Mouse (Mus musculus): Measurements from ENCODE around the gene Copg2. TPM values are rescaled to one million over a fixed set of nuclear protein-coding genes. Genes with fewer than 3 reads are reported as not detected.
A peak's percentile ranks its signal among the peaks of the same experiment; 100 is the strongest.

Copg2 gene
- total RNA-seq (2014; fragmentation: Nextera tagmentation) (32.8 and 33.9 TPM in 2 replicates), total RNA-seq (2017) (44.7 and 45.8 TPM in 2 replicates), polyA plus RNA-seq (2012) (9.3 and 20.4 TPM in 2 replicates)

DNA sequence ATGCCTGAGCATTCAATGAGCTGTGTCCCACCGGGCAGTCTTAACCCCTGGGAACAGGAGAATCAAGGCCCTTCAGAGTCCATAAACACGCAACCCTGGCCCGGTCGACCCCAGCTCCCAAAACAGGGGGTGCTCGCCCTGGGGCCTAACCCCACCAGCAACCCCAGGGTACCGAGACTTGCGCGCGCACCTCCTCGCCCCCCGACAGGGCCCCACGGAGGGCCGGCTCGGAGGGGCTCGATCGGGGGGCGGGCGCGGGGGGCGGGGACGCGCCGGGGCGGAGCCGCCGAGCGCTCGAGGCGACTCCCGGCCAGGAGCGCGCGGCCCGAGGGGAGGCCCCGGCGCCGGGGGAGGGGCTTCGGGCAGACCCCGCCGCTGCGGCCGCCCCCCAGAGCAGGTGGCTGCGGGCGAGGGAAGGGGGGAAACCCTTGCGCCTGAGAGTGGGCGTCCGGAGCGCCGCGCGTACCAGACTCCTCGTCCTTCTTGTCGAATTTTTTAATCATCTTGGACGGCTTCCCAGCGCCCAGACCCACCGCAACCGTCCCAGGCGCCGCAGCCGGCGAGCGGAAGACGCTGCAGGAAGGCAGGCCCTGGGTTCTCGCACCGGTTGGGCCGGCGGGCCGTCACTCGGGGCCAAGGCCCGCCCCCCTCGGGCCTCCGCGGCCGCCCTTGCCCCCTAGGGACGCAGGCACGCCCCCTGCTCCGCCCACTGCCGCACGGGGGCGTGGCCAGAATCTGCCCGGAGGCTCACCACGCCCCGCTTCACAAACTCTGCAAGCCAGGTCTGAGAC is at the start of gene Copg2:
Copg2 (minus strand) TSS at position 600 of the 791 bp plus-strand sequence.
- peak within 1 kb of the TSS; percentile 82 for H3K4me3 ChIP-seq (ENCODE audit: low read depth, low read length)
- TF ChIP-seq CTCF (IDR thresholded peaks at IDR 0.05; ENCODE audit: low read depth, low read length) (no peak), TAL1 (conservative IDR thresholded peaks at IDR 0.05; ENCODE audit: low read depth, low read length) (no peak), GATA1 (IDR thresholded peaks at IDR 0.05; ENCODE audit: borderline replicate concordance, low read length) (no peak), POLR2AphosphoS5 (IDR thresholded peaks at IDR 0.05; ENCODE audit: insufficient replicate concordance, low read depth, low read length) (no peak), GATA2 (IDR thresholded peaks at IDR 0.05; ENCODE audit: borderline replicate concordance, low read depth, low read length) (no peak)
- no peaks in the 10 kb centered on the region for H3K27me3 ChIP-seq (ENCODE audit: insufficient read depth, low read length)
- peaks cover 20% of the 10 kb centered on the region for H3K4me1 ChIP-seq (ENCODE audit: insufficient read depth, low read depth, low read length)
- DNase-seq (ENCODE audit: low spot score) (peak; percentile 99), ATAC-seq (ENCODE audit: extremely low read depth, insufficient number of reproducible peaks, low FRiP score, poor library complexity, severe bottlenecking) (peak; percentile 87)
- no peaks in the 10 kb centered on the region for H3K9me3 ChIP-seq (replicated peaks)
- H3K36me3 ChIP-seq (replicated peaks), result peaks cover 14% of the 10 kb centered on the region

- TF ChIP-seq TAL1 (conservative IDR thresholded peaks at IDR 0.05; ENCODE audit: low read depth, low read length) (no peak), GATA1 (IDR thresholded peaks at IDR 0.05; ENCODE audit: borderline replicate concordance, low read length) (no peak), CTCF (IDR thresholded peaks at IDR 0.05; ENCODE audit: low read depth, low read length) (no peak), POLR2AphosphoS5 (IDR thresholded peaks at IDR 0.05; ENCODE audit: insufficient replicate concordance, low read depth, low read length) (no peak), GATA2 (IDR thresholded peaks at IDR 0.05; ENCODE audit: borderline replicate concordance, low read depth, low read length) (no peak)
- no peak for ATAC-seq (ENCODE audit: extremely low read depth, insufficient number of reproducible peaks, low FRiP score, poor library complexity, severe bottlenecking)
- Histone ChIP-seq H3K9me3 (replicated peaks) (no peaks in the 10 kb centered on the region), H3K36me3 (replicated peaks) (no peaks in the 10 kb centered on the region), H3K27me3 (ENCODE audit: insufficient read depth, low read length) (peaks cover 16% of the 10 kb centered on the region), H3K4me3 (ENCODE audit: low read depth, low read length) (no peak overlapping the region), H3K4me1 (ENCODE audit: insufficient read depth, low read depth, low read length) (no peaks in the 10 kb centered on the region)
- DNase-seq (ENCODE audit: low spot score), result no peak
Observed at GRCm38 (mm10) chr6:30939264-30939663, 42.7 kb upstream of the Copg2 start.

- Histone ChIP-seq H3K4me3 (ENCODE audit: low read depth, low read length) (no peak overlapping the region), H3K4me1 (ENCODE audit: insufficient read depth, low read depth, low read length) (no peaks in the 10 kb centered on the region), H3K9me3 (replicated peaks) (no peaks in the 10 kb centered on the region), H3K36me3 (replicated peaks) (no peaks in the 10 kb centered on the region), H3K27me3 (ENCODE audit: insufficient read depth, low read length) (peaks cover 17% of the 10 kb centered on the region)
- DNase-seq (ENCODE audit: low spot score), result no peak
- TF ChIP-seq POLR2AphosphoS5 (IDR thresholded peaks at IDR 0.05; ENCODE audit: insufficient replicate concordance, low read depth, low read length), result no peak
- no peak for TF ChIP-seq GATA2 (IDR thresholded peaks at IDR 0.05; ENCODE audit: borderline replicate concordance, low read depth, low read length)
- TF ChIP-seq TAL1 (conservative IDR thresholded peaks at IDR 0.05; ENCODE audit: low read depth, low read length), result no peak
- TF ChIP-seq GATA1 (IDR thresholded peaks at IDR 0.05; ENCODE audit: borderline replicate concordance, low read length), result no peak
- TF ChIP-seq CTCF (IDR thresholded peaks at IDR 0.05; ENCODE audit: low read depth, low read length), result no peak
- no peak for ATAC-seq (ENCODE audit: extremely low read depth, insufficient number of reproducible peaks, low FRiP score, poor library complexity, severe bottlenecking)
Observed at GRCm38 (mm10) chr6:30922821-30923220, 26.2 kb upstream of the Copg2 start.

GRCm38 (mm10) chr6:30921826-30922225 is 25.2 kb upstream of the Copg2 start:
- TF ChIP-seq GATA2 (IDR thresholded peaks at IDR 0.05; ENCODE audit: borderline replicate concordance, low read depth, low read length) (no peak), POLR2AphosphoS5 (IDR thresholded peaks at IDR 0.05; ENCODE audit: insufficient replicate concordance, low read depth, low read length) (no peak), TAL1 (conservative IDR thresholded peaks at IDR 0.05; ENCODE audit: low read depth, low read length) (no peak), GATA1 (IDR thresholded peaks at IDR 0.05; ENCODE audit: borderline replicate concordance, low read length) (no peak), CTCF (IDR thresholded peaks at IDR 0.05; ENCODE audit: low read depth, low read length) (no peak)
- Histone ChIP-seq H3K4me3 (ENCODE audit: low read depth, low read length) (no peak overlapping the region), H3K9me3 (replicated peaks) (no peaks in the 10 kb centered on the region), H3K27me3 (ENCODE audit: insufficient read depth, low read length) (peaks cover 18% of the 10 kb centered on the region), H3K4me1 (ENCODE audit: insufficient read depth, low read depth, low read length) (no peaks in the 10 kb centered on the region), H3K36me3 (replicated peaks) (no peaks in the 10 kb centered on the region)
- ATAC-seq (ENCODE audit: extremely low read depth, insufficient number of reproducible peaks, low FRiP score, poor library complexity, severe bottlenecking), result no peak
- no peak for DNase-seq (ENCODE audit: low spot score)

- ATAC-seq (ENCODE audit: extremely low read depth, insufficient number of reproducible peaks, low FRiP score, poor library complexity, severe bottlenecking) (no peak), DNase-seq (ENCODE audit: low spot score) (no peak)
- Histone ChIP-seq H3K9me3 (replicated peaks) (no peaks in the 10 kb centered on the region), H3K36me3 (replicated peaks) (no peaks in the 10 kb centered on the region), H3K4me3 (ENCODE audit: low read depth, low read length) (no peak overlapping the region), H3K4me1 (ENCODE audit: insufficient read depth, low read depth, low read length) (no peaks in the 10 kb centered on the region), H3K27me3 (ENCODE audit: insufficient read depth, low read length) (peaks cover 18% of the 10 kb centered on the region)
- TF ChIP-seq TAL1 (conservative IDR thresholded peaks at IDR 0.05; ENCODE audit: low read depth, low read length) (no peak), GATA2 (IDR thresholded peaks at IDR 0.05; ENCODE audit: borderline replicate concordance, low read depth, low read length) (no peak), CTCF (IDR thresholded peaks at IDR 0.05; ENCODE audit: low read depth, low read length) (no peak), POLR2AphosphoS5 (IDR thresholded peaks at IDR 0.05; ENCODE audit: insufficient replicate concordance, low read depth, low read length) (no peak), GATA1 (IDR thresholded peaks at IDR 0.05; ENCODE audit: borderline replicate concordance, low read length) (no peak)
Observed at GRCm38 (mm10) chr6:30920834-30921675, 24.5 kb upstream of the Copg2 start.

GRCm38 (mm10) chr6:30915473-30915872 is 18.9 kb upstream of the Copg2 start, which contains the start of gene Tsga13:
Gene Tsga13 (minus strand): TSS chr6:30915573.
- TF ChIP-seq GATA2 (IDR thresholded peaks at IDR 0.05; ENCODE audit: borderline replicate concordance, low read depth, low read length) (no peak), POLR2AphosphoS5 (IDR thresholded peaks at IDR 0.05; ENCODE audit: insufficient replicate concordance, low read depth, low read length) (no peak), GATA1 (IDR thresholded peaks at IDR 0.05; ENCODE audit: borderline replicate concordance, low read length) (no peak), TAL1 (conservative IDR thresholded peaks at IDR 0.05; ENCODE audit: low read depth, low read length) (no peak)
- Histone ChIP-seq H3K27me3 (ENCODE audit: insufficient read depth, low read length) (peaks cover 9% of the 10 kb centered on the region; the same call in 1 of the 2 replicates), H3K36me3 (replicated peaks) (no peaks in the 10 kb centered on the region), H3K4me1 (ENCODE audit: insufficient read depth, low read depth, low read length) (no peaks in the 10 kb centered on the region), H3K9me3 (replicated peaks) (no peaks in the 10 kb centered on the region), H3K4me3 (ENCODE audit: low read depth, low read length) (no peak within 1 kb of the TSS)
- ATAC-seq (ENCODE audit: extremely low read depth, insufficient number of reproducible peaks, low FRiP score, poor library complexity, severe bottlenecking), result no peak
- DNase-seq (ENCODE audit: low spot score), result no peak

Data from G1E (cell line).